Mouse (Mus musculus) right cerebral cortex, postnatal 10 days (tissue): ENCODE results near the gene Hist1h4h.

Source experiments
- DNase-seq, 2 experiments: peaks; one replicate each; pipeline ENCODE4 v3.0.0; 2021; ENCODE audit warnings: low spot score in 2 of 2

Hist1h4h gene

GRCm38 (mm10) chr13:23530901-23531875 is at the start of gene Hist1h4h:
TSS of gene Hist1h4h (plus strand) at chr13:23531050.
- peak; percentile 98 for DNase-seq

- DNase-seq: no peak
Measured at GRCm38 (mm10) chr13:23483153-23483552, 47.7 kb upstream of the Hist1h4h start.

GRCm38 (mm10) chr13:23485271-23485670 is 45.6 kb upstream of the Hist1h4h start:
- DNase-seq: no peak

- DNase-seq: peak; percentile 86 to 90
Measured at GRCm38 (mm10) chr13:23488400-23489322, 42.2 kb upstream of the Hist1h4h start, which contains the start of gene Btn2a2. TSS of gene Btn2a2 (minus strand) at chr13:23488857.

GRCm38 (mm10) chr13:23490863-23491262 is 40.0 kb upstream of the Hist1h4h start:
- DNase-seq: no peak

- DNase-seq: no peak
Measured at GRCm38 (mm10) chr13:23491263-23491662, 39.6 kb upstream of the Hist1h4h start.

- no peak for DNase-seq
Measured at GRCm38 (mm10) chr13:23491990-23492389, 38.9 kb upstream of the Hist1h4h start.

GRCm38 (mm10) chr13:23495526-23495925 is 35.3 kb upstream of the Hist1h4h start:
- DNase-seq: no peak

- peak in 1 of 2 experiments; percentile 43 for DNase-seq
Measured at GRCm38 (mm10) chr13:23497656-23498321, 33.1 kb upstream of the Hist1h4h start.

- no peak for DNase-seq
Measured at GRCm38 (mm10) chr13:23498653-23499052, 32.2 kb upstream of the Hist1h4h start.

GRCm38 (mm10) chr13:23499943-23500342 is 30.9 kb upstream of the Hist1h4h start:
- DNase-seq: no peak

- DNase-seq: peak; percentile 76 to 86
Measured at GRCm38 (mm10) chr13:23500424-23501200, 30.2 kb upstream of the Hist1h4h start.

- DNase-seq: no peak
Measured at GRCm38 (mm10) chr13:23501511-23501910, 29.3 kb upstream of the Hist1h4h start.

- DNase-seq: no peak
Measured at GRCm38 (mm10) chr13:23502031-23502567, 28.8 kb upstream of the Hist1h4h start.

- DNase-seq: no peak
Measured at GRCm38 (mm10) chr13:23502916-23503315, 27.9 kb upstream of the Hist1h4h start.

GRCm38 (mm10) chr13:23503797-23504196 is 27.1 kb upstream of the Hist1h4h start:
- DNase-seq: peak; percentile 52 to 74

- no peak for DNase-seq
Measured at GRCm38 (mm10) chr13:23505662-23506345, 25.0 kb upstream of the Hist1h4h start.

- no peak for DNase-seq
Measured at GRCm38 (mm10) chr13:23506351-23506750, 24.5 kb upstream of the Hist1h4h start.

- DNase-seq: no peak
Measured at GRCm38 (mm10) chr13:23506819-23507515, 23.9 kb upstream of the Hist1h4h start.
